Mouse (Mus musculus) c-Kit-positive CD71-positive TER-119-negative erythroid progenitor cells, embryonic 14.5 days (primary cell): Measurements from ENCODE around the gene Hmgxb4.

Experiments used
- DNase-seq: peaks from one replicate; pipeline ENCODE4 v3.0.0-alpha.2; 2013; ENCODE audit warnings: low read depth

Hmgxb4 gene

GRCm38 (mm10) chr8:75018274-75018972 is 25.3 kb downstream of the Hmgxb4 start:
- DNase-seq, result no peak

- no peak for DNase-seq
Measured at GRCm38 (mm10) chr8:75023660-75024316, 30.6 kb downstream of the Hmgxb4 start.

- DNase-seq, result no peak
Measured at GRCm38 (mm10) chr8:75025809-75026208, 32.7 kb downstream of the Hmgxb4 start.

- DNase-seq, result no peak
Measured at GRCm38 (mm10) chr8:75030453-75031024, 37.4 kb downstream of the Hmgxb4 start.

- DNase-seq, result no peak
Measured at GRCm38 (mm10) chr8:75032961-75033360, 39.8 kb downstream of the Hmgxb4 start.

- peak; percentile 98 for DNase-seq
Measured at GRCm38 (mm10) chr8:75033511-75034243, 40.5 kb downstream of the Hmgxb4 start, which contains the start of gene Tom1. Gene Tom1, plus strand, starts transcription at chr8:75033705.

- no peak for DNase-seq
Measured at GRCm38 (mm10) chr8:75034285-75034684, 41.1 kb downstream of the Hmgxb4 start.

GRCm38 (mm10) chr8:75035640-75036039 is 42.5 kb downstream of the Hmgxb4 start:
- no peak for DNase-seq

GRCm38 (mm10) chr8:75038497-75038896 is 45.3 kb downstream of the Hmgxb4 start:
- no peak for DNase-seq

- no peak for DNase-seq
Measured at GRCm38 (mm10) chr8:75039754-75040153, 46.6 kb downstream of the Hmgxb4 start.

GRCm38 (mm10) chr8:75042171-75042570 is 49.0 kb downstream of the Hmgxb4 start:
- DNase-seq, result no peak

- DNase-seq, result no peak
Measured at GRCm38 (mm10) chr8:75042974-75043373, 49.8 kb downstream of the Hmgxb4 start.

- DNase-seq, result no peak
Measured at GRCm38 (mm10) chr8:75046303-75046702, 53.1 kb downstream of the Hmgxb4 start.

- DNase-seq, result no peak
Measured at GRCm38 (mm10) chr8:75047784-75048183, 54.6 kb downstream of the Hmgxb4 start.

- no peak for DNase-seq
Measured at GRCm38 (mm10) chr8:75053342-75053741, 60.2 kb downstream of the Hmgxb4 start.

- no peak for DNase-seq
Measured at GRCm38 (mm10) chr8:75055673-75056072, 62.5 kb downstream of the Hmgxb4 start.

- DNase-seq, result no peak
Measured at GRCm38 (mm10) chr8:75060022-75060421, 66.9 kb downstream of the Hmgxb4 start.

GRCm38 (mm10) chr8:75060815-75061214 is 67.7 kb downstream of the Hmgxb4 start:
- DNase-seq, result no peak

GRCm38 (mm10) chr8:75063290-75063689 is 70.1 kb downstream of the Hmgxb4 start:
- DNase-seq, result no peak

- DNase-seq, result no peak
Measured at GRCm38 (mm10) chr8:75064790-75065189, 71.6 kb downstream of the Hmgxb4 start.

- DNase-seq, result no peak
Measured at GRCm38 (mm10) chr8:75067287-75067686, 74.1 kb downstream of the Hmgxb4 start.

- no peak for DNase-seq
Measured at GRCm38 (mm10) chr8:75070297-75070696, 77.1 kb downstream of the Hmgxb4 start.
